Mouse (Mus musculus) forebrain, embryonic 12.5 days (tissue): ENCODE results near the gene Map3k6. TPM values are rescaled to one million over a fixed set of nuclear protein-coding genes. Genes with fewer than 3 reads are reported as not detected.

Source experiments
- ATAC-seq: fragments of 200-750 bp; cut with Nextera tagmentation; 2 replicates; pipeline ENCODE4 v1.8.0; 2017; ENCODE audit warnings: moderate TSS enrichment; ENCODE audit not compliant: low FRiP score
- H3K27ac ChIP-seq: fragments of 300-500 bp; sonication (generic); 2 replicates; pipeline ENCODE4 v1.5.1; 2016; ENCODE audit warnings: mild to moderate bottlenecking
- H3K27me3 ChIP-seq: fragments of 300-500 bp; sonication (generic); 2 replicates; pipeline ENCODE4 v1.6.1; 2016; ENCODE audit warnings: mild to moderate bottlenecking
- H3K36me3 ChIP-seq: fragments of 300-500 bp; sonication (generic); replicated peaks from 2 replicates; pipeline ENCODE4 v1.6.1; 2016; ENCODE audit warnings: mild to moderate bottlenecking
- H3K4me1 ChIP-seq: fragments of 300-500 bp; sonication (generic); 2 replicates; pipeline ENCODE4 v1.6.1; 2016
- H3K4me2 ChIP-seq: fragments of 300-500 bp; sonication (generic); 2 replicates; pipeline ENCODE4 v1.6.1; 2016; ENCODE audit warnings: mild to moderate bottlenecking, moderate library complexity
- H3K4me3 ChIP-seq: fragments of 300-500 bp; sonication (generic); replicated peaks from 2 replicates; pipeline ENCODE4 v1.5.1; 2016; ENCODE audit warnings: mild to moderate bottlenecking
- H3K9ac ChIP-seq: fragments of 300-500 bp; sonication (generic); 2 replicates; pipeline ENCODE4 v1.6.1; 2016; ENCODE audit warnings: mild to moderate bottlenecking
- H3K9me3 ChIP-seq: fragments of 300-500 bp; sonication (generic); 2 replicates; pipeline ENCODE4 v1.6.1; 2016
- WGBS: fragments of 180-500 bp; shearing (Covaris S2); methylation state at CpG from one replicate; pipeline ENCODE4 v1.1.7; 2016; 5-methylcytosine and 5-hydroxymethylcytosine counted together
- polyA plus RNA-seq: library from polyadenylated mRNA; unstranded; fragments of >200 nt; fragmentation: Nextera tagmentation; extraction: Ambion mirVana; gene quantifications from 2 replicates; pipeline ENCODE4 v1.2.1, GENCODE M21; 2016

Map3k6 gene
- polyA plus RNA-seq, 1 experiment from 2014 or later = 1.3 TPM

DNA sequence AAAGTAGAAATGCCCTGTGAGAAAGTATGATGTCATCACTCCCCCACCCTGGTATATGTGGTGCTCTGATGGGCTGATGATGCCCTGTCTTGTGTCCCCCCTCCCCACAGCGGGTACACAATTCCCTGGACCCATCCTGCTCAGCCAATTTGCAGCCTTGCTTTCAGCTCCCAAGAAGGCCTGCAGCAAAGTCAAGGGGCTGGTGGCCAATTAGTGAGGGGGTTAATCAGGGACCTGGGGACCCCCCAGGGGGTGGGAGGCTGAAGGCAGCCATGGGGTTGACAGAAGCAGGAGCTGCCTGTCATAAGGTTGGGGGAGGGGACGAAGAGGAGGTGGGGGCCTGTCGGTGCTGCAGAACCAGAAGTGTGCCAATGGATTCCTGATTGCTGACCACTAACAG lies 37.0 kb upstream of the Map3k6 start:
- Histone ChIP-seq H3K4me2 (no peak overlapping the region), H3K27ac (no peak overlapping the region), H3K9ac (no peak overlapping the region), H3K9me3 (no peaks in the 10 kb centered on the region), H3K4me1 (peaks cover 45% of the 10 kb centered on the region), H3K4me3 (no peak overlapping the region), H3K27me3 (peaks cover 6% of the 10 kb centered on the region; the same call in 1 of the 2 replicates), H3K36me3 (no peaks in the 10 kb centered on the region)
- peak; percentile 21; the same call in 1 of the 2 replicates for ATAC-seq
- WGBS = 60% methylated on average over 3 of the region's 3 CpGs

GRCm38 (mm10) chr4:133204379-133204778 lies 36.2 kb upstream of the Map3k6 start:
- WGBS = 60% methylated on average over 7 of the region's 7 CpGs

DNA sequence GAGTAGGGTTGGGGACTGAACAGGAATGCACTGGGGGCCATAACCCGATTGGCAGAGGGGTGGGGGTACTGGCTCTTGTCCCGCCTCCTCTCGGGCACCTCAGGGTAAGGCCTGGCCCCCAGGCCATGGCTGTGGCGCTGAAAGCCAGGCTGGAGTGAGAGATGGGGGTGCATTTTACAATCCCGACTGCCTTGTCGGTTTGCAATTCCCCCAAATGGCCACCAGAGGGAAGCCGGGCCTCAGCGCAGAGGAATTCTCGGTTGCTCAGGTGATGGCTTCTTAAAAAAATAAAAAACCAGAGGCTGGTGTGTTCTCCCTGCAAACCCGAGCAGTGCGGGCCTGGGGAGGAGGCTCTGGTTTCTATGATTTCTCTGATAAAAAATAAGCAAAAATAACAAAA lies 31.3 kb upstream of the Map3k6 start:
- no peak overlapping the region for H3K4me2 ChIP-seq
- no peak overlapping the region for H3K4me3 ChIP-seq
- no peak overlapping the region for H3K9ac ChIP-seq
- H3K36me3 ChIP-seq = no peaks in the 10 kb centered on the region
- WGBS = 4% methylated on average over 11 of the region's 11 CpGs
- peaks cover 28% of the 10 kb centered on the region for H3K4me1 ChIP-seq
- H3K9me3 ChIP-seq = no peaks in the 10 kb centered on the region
- H3K27ac ChIP-seq = no peak overlapping the region
- H3K27me3 ChIP-seq = peaks cover 56% of the 10 kb centered on the region
- ATAC-seq = no peak

More at GRCm38 (mm10) chr4:133204379-133204778, 36.2 kb upstream of the Map3k6 start:
- no peaks in the 10 kb centered on the region for H3K9me3 ChIP-seq
- H3K36me3 ChIP-seq = no peaks in the 10 kb centered on the region
- no peak overlapping the region for H3K4me2 ChIP-seq
- peak overlapping the region; percentile 59 for H3K27ac ChIP-seq
- no peak overlapping the region for H3K9ac ChIP-seq
- peaks cover 10% of the 10 kb centered on the region; the same call in 1 of the 2 replicates for H3K27me3 ChIP-seq
- no peak overlapping the region for H3K4me3 ChIP-seq
- ATAC-seq = no peak
- peaks cover 38% of the 10 kb centered on the region for H3K4me1 ChIP-seq

DNA sequence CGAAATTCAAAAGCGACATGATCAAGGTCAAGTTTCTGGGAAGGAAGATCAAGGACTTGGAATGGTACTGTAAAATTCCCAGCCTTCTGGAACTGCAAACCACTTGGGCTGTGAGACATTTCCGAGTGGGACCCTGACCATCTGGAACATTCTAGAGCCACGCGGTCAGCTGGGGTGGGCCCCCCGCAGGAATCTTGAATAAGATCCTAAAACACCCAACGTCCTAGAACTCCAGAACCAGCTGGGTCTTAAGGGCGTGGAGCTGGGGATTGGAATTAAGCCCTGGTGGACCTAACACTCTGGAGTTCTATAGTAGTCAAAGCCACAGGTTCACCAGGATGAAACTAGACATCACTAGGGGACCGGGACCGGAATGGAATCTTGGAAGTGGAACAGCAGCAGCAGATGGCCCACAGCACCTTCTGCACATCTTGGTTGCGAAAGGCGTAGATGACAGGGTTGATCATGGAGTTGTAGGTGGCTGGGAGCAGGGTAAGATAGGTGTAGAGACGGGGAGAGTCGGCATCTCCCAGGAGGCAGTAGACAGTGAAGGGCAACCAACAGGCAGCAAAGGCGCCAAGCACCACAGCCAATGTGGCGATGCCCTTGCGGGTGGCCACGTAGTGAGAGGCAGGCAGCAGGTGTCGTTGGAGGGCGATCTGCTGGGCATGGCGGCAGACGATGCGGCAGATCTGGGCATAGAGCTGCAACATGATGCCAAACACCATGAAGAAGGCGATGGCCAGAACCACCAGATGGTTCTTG lies 30.4 kb upstream of the Map3k6 start:
- Histone ChIP-seq H3K4me1 (peaks cover 21% of the 10 kb centered on the region), H3K36me3 (no peaks in the 10 kb centered on the region), H3K27ac (no peak overlapping the region), H3K27me3 (peaks cover 63% of the 10 kb centered on the region), H3K9ac (no peak overlapping the region), H3K4me2 (no peak overlapping the region), H3K9me3 (no peaks in the 10 kb centered on the region), H3K4me3 (no peak overlapping the region)
- ATAC-seq = no peak
- 92% methylated on average over 24 of the region's 24 CpGs for WGBS

DNA sequence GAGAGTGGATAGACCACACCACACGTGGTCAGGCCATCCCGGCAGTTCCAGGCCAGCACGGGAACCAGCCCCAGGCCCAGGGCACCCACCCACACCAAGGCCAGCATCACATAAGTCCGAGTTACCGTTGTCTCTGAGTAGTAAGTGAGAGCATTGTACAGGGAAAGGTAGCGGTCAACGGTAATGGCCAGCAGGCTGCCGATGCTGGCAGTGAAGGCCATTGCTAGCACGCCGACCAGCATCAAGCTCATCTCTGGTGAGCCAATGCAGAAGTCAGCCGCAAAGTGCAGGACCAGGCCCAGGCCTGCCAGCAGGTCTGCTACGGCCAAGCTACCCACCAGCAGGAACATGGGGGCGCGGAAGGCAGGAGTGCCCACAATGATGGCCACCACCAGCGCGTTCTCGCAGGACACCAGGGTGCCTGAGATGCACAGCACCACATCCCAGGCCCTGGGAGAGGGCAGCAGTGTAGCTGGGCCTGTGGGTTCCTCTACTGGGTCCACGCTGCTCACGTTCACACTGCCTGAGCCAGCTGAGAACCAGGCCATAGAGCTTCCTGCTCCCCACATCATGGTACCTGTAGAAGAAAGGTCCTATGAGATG lies 29.7 kb upstream of the Map3k6 start:
- no peaks in the 10 kb centered on the region for H3K36me3 ChIP-seq
- no peak overlapping the region for H3K4me2 ChIP-seq
- no peak overlapping the region for H3K27ac ChIP-seq
- no peak overlapping the region for H3K9ac ChIP-seq
- WGBS = 92% methylated on average over 19 of the region's 19 CpGs
- H3K4me1 ChIP-seq = peaks cover 21% of the 10 kb centered on the region
- no peak overlapping the region for H3K4me3 ChIP-seq
- no peaks in the 10 kb centered on the region for H3K9me3 ChIP-seq
- ATAC-seq = no peak
- H3K27me3 ChIP-seq = peaks cover 68% of the 10 kb centered on the region

GRCm38 (mm10) chr4:133211751-133212561 lies 28.7 kb upstream of the Map3k6 start, which contains the start of the genes Cd164l2 and Gpr3:
TSS of gene Cd164l2 (plus strand) at chr4:133212131.
TSS of gene Gpr3 (minus strand) at chr4:133212536.
- Histone ChIP-seq H3K36me3 (no peaks in the 10 kb centered on the region), H3K27ac (no peak within 1 kb of the TSS), H3K4me3 (peak within 1 kb of the TSS; percentile 61), H3K9ac (peak within 1 kb of the TSS; percentile 58), H3K27me3 (peaks cover 68% of the 10 kb centered on the region), H3K4me2 (peak within 1 kb of the TSS; percentile 98), H3K9me3 (no peaks in the 10 kb centered on the region), H3K4me1 (peaks cover 21% of the 10 kb centered on the region)
- peak; percentile 70 for ATAC-seq
- 1% methylated on average over 52 of the region's 52 CpGs for WGBS

- Histone ChIP-seq H3K4me3 (peak overlapping the region; percentile 61), H3K9ac (peak overlapping the region; percentile 58), H3K36me3 (no peaks in the 10 kb centered on the region), H3K4me1 (peaks cover 21% of the 10 kb centered on the region), H3K27me3 (peaks cover 68% of the 10 kb centered on the region), H3K9me3 (no peaks in the 10 kb centered on the region), H3K4me2 (peak overlapping the region; percentile 98), H3K27ac (no peak overlapping the region)
- peak; percentile 87 for ATAC-seq
- 1% methylated on average over 44 of the region's 44 CpGs for WGBS
Observed at GRCm38 (mm10) chr4:133212562-133213267, 27.9 kb upstream of the Map3k6 start.

- Histone ChIP-seq H3K27ac (no peak overlapping the region), H3K36me3 (no peaks in the 10 kb centered on the region), H3K9me3 (no peaks in the 10 kb centered on the region), H3K4me3 (peak overlapping the region; percentile 61), H3K4me2 (peak overlapping the region; percentile 98), H3K9ac (no peak overlapping the region), H3K27me3 (peaks cover 65% of the 10 kb centered on the region), H3K4me1 (peaks cover 24% of the 10 kb centered on the region)
- ATAC-seq = peak; percentile 10; the same call in 1 of the 2 replicates
- WGBS = under 1% methylated on average over 9 of the region's 9 CpGs
Observed at GRCm38 (mm10) chr4:133213268-133213590, 27.4 kb upstream of the Map3k6 start.

GRCm38 (mm10) chr4:133213661-133214060 lies 27.0 kb upstream of the Map3k6 start:
- Histone ChIP-seq H3K4me2 (peak overlapping the region; percentile 98), H3K9ac (no peak overlapping the region), H3K27me3 (peaks cover 61% of the 10 kb centered on the region), H3K27ac (no peak overlapping the region), H3K4me1 (peaks cover 24% of the 10 kb centered on the region), H3K36me3 (no peaks in the 10 kb centered on the region), H3K4me3 (peak overlapping the region; percentile 61), H3K9me3 (no peaks in the 10 kb centered on the region)
- ATAC-seq = no peak
- 6% methylated on average over 10 of the region's 10 CpGs for WGBS

- under 1% methylated on average over 5 of the region's 5 CpGs for WGBS
- ATAC-seq = 0 out of 2 replicates have a peak, but pooled peaks have one; percentile 28
- no peak overlapping the region for H3K4me2 ChIP-seq
- peaks cover 21% of the 10 kb centered on the region for H3K4me1 ChIP-seq
- H3K36me3 ChIP-seq = no peaks in the 10 kb centered on the region
- H3K27me3 ChIP-seq = peaks cover 66% of the 10 kb centered on the region
- no peak overlapping the region for H3K27ac ChIP-seq
- H3K9me3 ChIP-seq = no peaks in the 10 kb centered on the region
- no peak overlapping the region for H3K4me3 ChIP-seq
- H3K9ac ChIP-seq = no peak overlapping the region
Observed at GRCm38 (mm10) chr4:133217641-133218040, 23.0 kb upstream of the Map3k6 start.

DNA sequence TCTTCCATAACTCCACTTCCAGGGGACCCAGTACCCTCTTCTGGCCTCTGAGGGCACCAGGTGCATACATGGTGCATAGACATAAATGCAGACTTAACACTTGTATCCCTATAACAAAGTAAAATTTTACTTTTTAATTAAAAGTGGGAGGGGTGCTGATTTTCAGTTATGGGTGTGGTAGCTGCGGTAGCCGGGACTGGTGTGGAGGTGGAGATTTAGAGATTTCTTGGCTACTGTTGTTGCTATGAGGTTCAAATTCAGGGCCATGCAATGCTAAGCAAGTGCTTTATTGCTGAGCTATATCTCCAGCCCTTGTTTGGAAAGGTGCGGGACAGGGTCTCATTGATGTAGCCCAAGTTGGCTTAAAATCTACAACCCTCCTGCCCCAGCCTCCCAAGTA lies 21.9 kb upstream of the Map3k6 start:
- Histone ChIP-seq H3K9me3 (no peaks in the 10 kb centered on the region), H3K4me1 (peaks cover 10% of the 10 kb centered on the region), H3K27me3 (peaks cover 66% of the 10 kb centered on the region), H3K9ac (no peak overlapping the region), H3K4me3 (no peak overlapping the region), H3K4me2 (no peak overlapping the region), H3K36me3 (no peaks in the 10 kb centered on the region), H3K27ac (no peak overlapping the region)
- 91% methylated on average over 3 of the region's 3 CpGs for WGBS
- no peak for ATAC-seq
